Mouse (Mus musculus) B cell, adult (primary cell): ENCODE results near the gene Dbnl. TPM values are rescaled to one million over a fixed set of nuclear protein-coding genes. Genes with fewer than 3 reads are reported as not detected.

Experiments
- total RNA-seq: library from RNA; stranded (reverse); gene quantifications from 4 replicates; pipeline ENCODE4 v1.2.4, GENCODE M21; 2023; ENCODE audit not compliant: inconsistent age

The Dbnl gene
- total RNA-seq, result 174 to 196 TPM (median 183 TPM) in 4 replicates

GRCm38 (mm10) chr11:5788056-5789014 lies at the start of gene Dbnl:
TSS of gene Dbnl (plus strand) at chr11:5788488.

GRCm38 (mm10) chr11:5761820-5762632 lies 26.3 kb upstream of the Dbnl start, which contains the start of gene Urgcp:
TSS of gene Urgcp (minus strand) at chr11:5762376.

GRCm38 (mm10) chr11:5803551-5803981 lies 15.3 kb downstream of the Dbnl start, which contains the start of gene Pgam2:
TSS of gene Pgam2 (minus strand) at chr11:5803733.

GRCm38 (mm10) chr11:5837251-5838246 lies 49.3 kb downstream of the Dbnl start, which contains the start of gene Polm:
TSS of gene Polm (minus strand) at chr11:5838016.

Other genes with a start within 250 kb of the Dbnl start
- 31.6 to 35.0 TPM (median 33.6 TPM) in 4 replicates for gene Ccdc117, start 246.3 kb upstream of the Dbnl start, total RNA-seq
- not detected in 4 replicates for gene Ankrd36, start 218.8 kb upstream of the Dbnl start, total RNA-seq
- 51.6 to 60.5 TPM (median 54.9 TPM) in 4 replicates for gene Mrps24, start 72.8 kb upstream of the Dbnl start, total RNA-seq
- gene Urgcp, start 26.1 kb upstream of the Dbnl start, total RNA-seq, result 20.7 to 34.7 TPM (median 24.7 TPM) in 4 replicates
- gene Pgam2, start 15.2 kb downstream of the Dbnl start, total RNA-seq, result not detected in 4 replicates
- 102 to 110 TPM (median 106 TPM) in 4 replicates for gene Polm, start 49.5 kb downstream of the Dbnl start, total RNA-seq
- gene Aebp1, start 73.5 kb downstream of the Dbnl start, total RNA-seq, result 0.12 to 0.42 TPM (median 0.23 TPM) in 4 replicates
- gene Pold2, start 89.8 kb downstream of the Dbnl start, total RNA-seq, result 41.6 to 48.6 TPM (median 44.8 TPM) in 4 replicates
- not detected in 4 replicates for gene Myl7, start 110.3 kb downstream of the Dbnl start, total RNA-seq
- gene Gck, start 161.6 kb downstream of the Dbnl start, total RNA-seq, result not detected in 4 replicates
- gene Ykt6, start 167.2 kb downstream of the Dbnl start, total RNA-seq, result 62.4 to 71.8 TPM (median 67.9 TPM) in 4 replicates